Mouse (Mus musculus): ENCODE results near the gene Fam107a.

GRCm38 (mm10) chr14:8314536-8314935, 3.3 kb downstream of the Fam107a start:
- TF ChIP-seq CTCF (IDR thresholded peaks at IDR 0.05; ENCODE audit: extremely low read depth, insufficient read length, insufficient replicate concordance, low read depth, low read length), result peak; percentile 42; the same call in 1 of the 2 replicates
- TF ChIP-seq POLR2A (IDR thresholded peaks at IDR 0.05; ENCODE audit: low read depth, low read length), result no peak

Data from small intestine, adult 2 months (tissue).